Mouse (Mus musculus) forebrain, embryonic 16.5 days (tissue): ENCODE results near the gene Zfp446. TPM values are rescaled to one million over a fixed set of nuclear protein-coding genes. Genes with fewer than 3 reads are reported as not detected.

Experiments used
- ATAC-seq: fragments of 200-750 bp; cut with Nextera tagmentation; 2 replicates; pipeline ENCODE4 v1.8.0; 2017; ENCODE audit warnings: mild to moderate bottlenecking, moderate library complexity
- H3K27ac ChIP-seq: fragments of 300-500 bp; sonication (generic); 2 replicates; pipeline ENCODE4 v1.5.1; 2014; ENCODE audit warnings: low read length, control low read depth
- H3K27me3 ChIP-seq: fragments of 300-500 bp; sonication (generic); replicated peaks from 2 replicates; pipeline ENCODE4 v1.6.1; 2014; ENCODE audit warnings: low read length; ENCODE audit not compliant: control insufficient read depth, insufficient read depth
- H3K36me3 ChIP-seq: fragments of 300-500 bp; sonication (generic); 2 replicates; pipeline ENCODE4 v1.6.1; 2014; ENCODE audit not compliant: control insufficient read depth, insufficient read depth
- H3K4me1 ChIP-seq: fragments of 300-500 bp; sonication (generic); replicated peaks from 2 replicates; pipeline ENCODE4 v1.6.1; 2014; ENCODE audit warnings: low read length; ENCODE audit not compliant: control insufficient read depth, insufficient read depth
- H3K4me2 ChIP-seq: fragments of 300-500 bp; sonication (generic); 2 replicates; pipeline ENCODE4 v1.6.1; 2014; ENCODE audit warnings: mild to moderate bottlenecking, low read length, control low read depth
- H3K4me3 ChIP-seq: fragments of 300-500 bp; sonication (generic); replicated peaks from 2 replicates; pipeline ENCODE4 v1.5.1; 2014; ENCODE audit warnings: mild to moderate bottlenecking, low read length, control low read depth
- H3K9ac ChIP-seq: fragments of 300-500 bp; sonication (generic); replicated peaks from 2 replicates; pipeline ENCODE4 v1.6.1; 2014; ENCODE audit warnings: low read depth, low read length, control low read depth
- H3K9me3 ChIP-seq: fragments of 300-500 bp; sonication (generic); 2 replicates; pipeline ENCODE4 v1.6.1; 2016; ENCODE audit warnings: low read length; ENCODE audit not compliant: control insufficient read depth
- WGBS: fragments of 180-500 bp; shearing (Covaris S2); extraction: QIAGEN DNeasy Blood & Tissue Kit; methylation state at CpG from one replicate; pipeline ENCODE4 v1.1.7; 2014; 5-methylcytosine and 5-hydroxymethylcytosine counted together
- polyA plus RNA-seq: library from polyadenylated mRNA; unstranded; fragments of >200 nt; fragmentation: Nextera tagmentation; extraction: Ambion mirVana; gene quantifications from 2 replicates; pipeline ENCODE4 v1.2.1, GENCODE M21; 2015

Gene Zfp446
- polyA plus RNA-seq, 1 experiment from 2014 or later = 13.0 TPM

DNA sequence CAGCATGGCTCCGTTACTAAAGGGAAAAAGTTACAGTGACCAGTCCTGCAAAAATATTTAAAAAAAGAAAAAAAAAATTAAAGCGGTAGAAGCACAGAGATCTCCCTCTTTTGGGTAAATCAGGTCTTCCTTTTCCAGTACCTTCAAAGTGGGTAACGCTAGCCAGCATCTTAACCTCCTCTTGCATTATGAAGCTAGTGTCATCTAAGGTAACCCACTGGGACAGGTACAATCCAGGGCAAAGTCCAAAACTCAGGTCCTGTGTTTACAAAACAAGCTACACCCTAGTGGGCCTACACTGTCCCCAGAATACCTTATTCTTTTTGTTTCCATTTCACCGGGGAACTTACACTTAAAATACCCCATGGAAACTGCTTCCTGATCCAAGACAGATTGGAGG lies 36.0 kb downstream of the Zfp446 start:
- 60% methylated on average over 4 of the region's 4 CpGs for WGBS
- no peak overlapping the region for H3K4me3 ChIP-seq
- H3K4me1 ChIP-seq = peaks cover 10% of the 10 kb centered on the region
- no peaks in the 10 kb centered on the region for H3K27me3 ChIP-seq
- no peak overlapping the region for H3K27ac ChIP-seq
- no peaks in the 10 kb centered on the region for H3K36me3 ChIP-seq
- no peak for ATAC-seq
- no peak overlapping the region for H3K4me2 ChIP-seq
- no peak overlapping the region for H3K9ac ChIP-seq
- H3K9me3 ChIP-seq = no peaks in the 10 kb centered on the region

DNA sequence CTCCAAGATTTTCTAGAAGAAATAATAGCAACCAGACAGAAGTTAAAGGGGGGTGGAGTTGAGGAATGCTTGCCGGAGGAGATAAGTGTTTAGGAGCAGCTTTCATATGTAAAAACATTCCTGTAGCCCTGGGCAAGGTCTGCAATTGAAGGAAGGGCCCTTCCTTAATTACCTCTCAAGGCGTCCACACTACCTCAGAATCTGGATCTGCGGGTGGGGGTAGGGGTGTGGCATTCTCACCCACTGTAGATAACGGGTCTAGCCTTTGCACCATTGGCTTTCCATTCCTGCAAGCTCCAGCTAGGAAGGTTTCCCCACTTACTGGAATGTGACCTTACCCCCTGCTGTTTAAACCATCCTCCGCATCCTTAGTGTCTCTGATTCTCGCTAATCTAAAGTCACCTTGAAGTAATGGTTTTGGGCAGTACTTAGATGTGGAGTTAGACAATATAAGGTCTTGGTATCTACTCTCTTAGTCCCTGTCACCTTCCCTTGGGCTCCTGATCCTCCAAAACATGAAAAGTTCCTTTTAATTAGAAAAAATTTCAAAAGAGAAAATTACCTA lies 36.7 kb downstream of the Zfp446 start:
- H3K9me3 ChIP-seq = no peaks in the 10 kb centered on the region
- 46% methylated on average over 6 of the region's 6 CpGs for WGBS
- H3K27ac ChIP-seq = no peak overlapping the region
- H3K4me1 ChIP-seq = peaks cover 7% of the 10 kb centered on the region
- no peak overlapping the region for H3K4me3 ChIP-seq
- H3K36me3 ChIP-seq = no peaks in the 10 kb centered on the region
- ATAC-seq = no peak
- H3K9ac ChIP-seq = no peak overlapping the region
- no peak overlapping the region for H3K4me2 ChIP-seq
- H3K27me3 ChIP-seq = no peaks in the 10 kb centered on the region

DNA sequence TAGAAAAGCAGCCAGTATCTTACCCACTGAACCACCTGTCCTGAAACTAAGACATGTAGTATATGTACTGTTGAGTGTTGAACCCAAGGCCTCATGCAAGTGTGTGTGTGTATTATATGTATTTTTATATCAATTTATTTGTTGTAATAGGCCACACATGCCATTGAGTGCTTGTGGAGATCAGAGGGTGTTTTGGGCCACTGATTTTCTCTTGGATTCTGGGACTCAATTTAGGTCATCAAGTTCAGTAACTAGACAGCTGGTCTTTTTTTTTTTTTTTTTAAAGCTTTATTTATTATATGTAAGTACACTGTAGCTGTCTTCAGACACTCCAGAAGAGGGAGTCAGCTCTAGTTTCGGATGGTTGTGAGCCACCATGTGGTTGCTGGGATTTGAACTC lies 37.6 kb downstream of the Zfp446 start:
- Histone ChIP-seq H3K4me2 (no peak overlapping the region), H3K27ac (no peak overlapping the region), H3K36me3 (no peaks in the 10 kb centered on the region), H3K4me1 (peaks cover 5% of the 10 kb centered on the region), H3K4me3 (no peak overlapping the region), H3K27me3 (no peaks in the 10 kb centered on the region), H3K9ac (no peak overlapping the region), H3K9me3 (no peaks in the 10 kb centered on the region)
- 91% methylated on average over 1 of the region's 1 CpGs for WGBS
- no peak for ATAC-seq

DNA sequence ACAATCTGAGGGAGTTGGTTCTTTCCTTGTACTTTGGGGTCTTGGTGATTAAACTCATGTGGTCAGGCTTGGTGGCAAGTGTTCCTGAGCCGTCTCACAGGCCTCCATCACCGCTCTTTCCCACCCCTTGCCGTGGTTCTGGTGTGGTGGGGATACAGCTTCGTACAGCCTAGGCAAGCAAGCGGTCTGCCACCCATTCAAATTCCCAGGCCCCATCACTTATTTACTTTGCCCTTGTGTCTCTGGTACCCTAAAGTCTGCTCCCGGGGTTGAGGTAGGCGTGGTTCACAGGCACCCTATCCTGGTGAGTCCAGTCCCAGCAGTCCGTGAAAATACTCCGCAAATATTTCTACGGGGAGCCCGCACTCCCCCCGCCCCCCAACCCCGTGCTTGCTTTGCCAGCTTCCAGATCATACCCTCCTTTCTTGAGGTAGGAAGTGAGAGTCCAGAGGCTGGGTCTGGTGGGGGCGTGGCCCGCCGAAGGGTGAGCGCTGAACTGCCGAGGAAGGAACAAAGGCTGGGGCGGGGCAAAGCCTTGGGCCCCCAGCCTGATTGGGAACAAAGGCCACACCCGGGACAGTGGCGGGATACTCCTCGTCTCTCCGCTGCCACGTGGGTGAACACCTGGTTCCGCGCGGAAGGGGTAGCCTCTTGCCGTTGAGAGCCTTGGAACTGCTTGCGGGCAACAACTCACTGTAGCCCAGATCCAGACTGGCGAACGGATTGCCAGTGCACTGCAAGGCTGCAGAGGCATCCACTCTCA lies 45.3 kb downstream of the Zfp446 start:
- peak overlapping the region; percentile 52 for H3K9ac ChIP-seq
- peaks cover 18% of the 10 kb centered on the region for H3K36me3 ChIP-seq
- 4% methylated on average over 31 of the region's 31 CpGs for WGBS
- peak overlapping the region; percentile 97 for H3K4me2 ChIP-seq
- ATAC-seq = peak; percentile 16
- peaks cover 28% of the 10 kb centered on the region for H3K4me1 ChIP-seq
- peak overlapping the region; percentile 100 for H3K27ac ChIP-seq
- H3K27me3 ChIP-seq = no peaks in the 10 kb centered on the region
- no peaks in the 10 kb centered on the region for H3K9me3 ChIP-seq
- peak overlapping the region; percentile 90 for H3K4me3 ChIP-seq

DNA sequence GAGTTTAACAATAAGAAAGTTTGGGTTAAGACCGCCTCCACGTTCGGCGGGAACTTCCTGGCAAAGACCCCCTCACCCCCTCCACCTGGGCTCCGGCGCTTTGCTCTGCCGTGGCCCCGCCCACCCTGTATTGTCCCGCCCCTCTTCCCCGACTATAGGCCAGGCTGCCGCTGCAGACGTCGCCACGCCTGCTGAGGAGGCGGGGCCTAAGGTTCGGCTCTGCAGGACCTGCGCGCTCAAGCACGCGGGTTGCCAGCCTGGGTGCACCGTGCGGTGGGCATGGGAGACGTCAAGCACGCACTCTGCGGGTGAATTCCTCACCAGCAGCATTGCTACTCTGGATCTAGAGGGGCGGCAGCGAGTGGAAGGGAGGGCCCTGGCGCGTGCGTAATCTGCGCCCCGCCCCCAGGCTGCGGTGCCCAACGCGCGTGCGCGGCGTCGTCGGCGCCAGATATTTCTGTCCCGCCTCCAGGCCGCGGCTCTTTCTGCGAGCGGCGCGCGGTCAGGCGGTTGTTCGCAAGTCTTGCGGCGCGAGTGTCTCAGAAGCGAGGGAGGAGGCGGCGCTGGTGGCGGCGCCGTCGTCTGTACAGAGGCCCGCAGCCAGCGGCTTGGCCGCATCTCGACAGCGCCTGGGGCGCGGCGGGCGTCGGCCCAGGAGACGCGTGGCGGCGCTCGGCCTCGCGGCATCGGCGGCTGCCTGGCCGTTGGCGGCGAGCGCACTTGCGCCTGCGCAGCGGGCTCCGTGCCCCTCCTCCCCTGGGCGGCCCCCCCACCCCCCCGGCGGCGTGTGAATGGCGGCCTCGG lies 46.5 kb downstream of the Zfp446 start:
- Histone ChIP-seq H3K36me3 (peaks cover 30% of the 10 kb centered on the region), H3K27me3 (no peaks in the 10 kb centered on the region), H3K9ac (peak overlapping the region; percentile 90), H3K27ac (peak overlapping the region; percentile 100), H3K4me3 (peak overlapping the region; percentile 90), H3K9me3 (no peaks in the 10 kb centered on the region), H3K4me1 (peaks cover 28% of the 10 kb centered on the region), H3K4me2 (peak overlapping the region; percentile 97)
- WGBS = under 1% methylated on average over 92 of the region's 95 CpGs
- ATAC-seq = peak; percentile 89

DNA sequence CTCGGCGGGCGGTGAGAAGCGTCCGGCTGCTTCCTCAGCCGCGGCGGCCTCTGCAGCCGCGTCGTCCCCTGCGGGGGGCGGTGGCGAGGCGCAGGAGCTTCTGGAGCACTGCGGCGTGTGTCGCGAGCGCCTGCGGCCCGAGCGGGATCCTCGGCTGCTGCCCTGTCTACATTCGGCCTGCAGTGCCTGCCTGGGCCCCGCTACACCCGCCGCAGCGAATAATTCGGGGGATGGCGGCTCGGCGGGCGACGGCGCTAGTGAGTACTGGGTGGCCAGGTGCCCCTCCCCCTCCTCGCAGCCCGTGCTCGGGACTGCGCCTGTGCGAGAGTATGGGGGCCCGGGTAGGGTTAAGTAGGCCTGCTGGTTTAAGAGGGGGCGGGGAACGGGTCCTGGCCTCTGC lies 47.2 kb downstream of the Zfp446 start:
- Histone ChIP-seq H3K27me3 (no peaks in the 10 kb centered on the region), H3K9me3 (no peaks in the 10 kb centered on the region), H3K9ac (peak overlapping the region; percentile 90), H3K27ac (peak overlapping the region; percentile 100), H3K36me3 (peaks cover 37% of the 10 kb centered on the region), H3K4me1 (peaks cover 28% of the 10 kb centered on the region), H3K4me2 (peak overlapping the region; percentile 97), H3K4me3 (peak overlapping the region; percentile 90)
- peak; percentile 54 for ATAC-seq
- WGBS = 0% methylated on average over 39 of the region's 44 CpGs

DNA sequence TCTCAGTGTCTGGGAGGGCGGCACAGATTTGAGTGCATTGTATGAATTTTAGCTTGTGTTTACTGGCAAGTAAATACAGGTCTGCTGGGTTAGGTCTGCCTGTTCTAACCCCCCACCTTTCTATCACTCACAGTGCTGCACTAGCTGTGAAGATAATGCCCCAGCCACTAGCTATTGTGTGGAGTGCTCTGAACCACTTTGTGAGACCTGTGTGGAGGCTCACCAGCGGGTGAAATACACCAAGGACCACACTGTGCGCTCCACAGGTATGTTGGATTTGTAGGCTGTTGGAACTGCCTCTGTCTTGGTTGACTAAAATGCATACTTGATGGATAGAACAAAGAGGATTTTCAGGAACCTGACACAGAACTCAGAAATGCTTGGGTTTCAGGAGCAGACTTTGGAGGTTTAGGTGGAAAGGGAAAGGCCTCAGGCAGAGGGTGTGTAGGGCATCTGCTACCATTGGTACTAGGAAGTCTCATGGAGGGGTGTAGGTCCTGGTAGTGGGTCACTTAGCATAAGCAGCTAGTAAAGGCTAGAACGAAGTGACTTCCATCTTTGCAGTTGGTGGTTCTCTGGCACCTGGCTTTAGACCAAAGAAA lies 48.0 kb downstream of the Zfp446 start:
- 29% methylated on average over 4 of the region's 4 CpGs for WGBS
- H3K27me3 ChIP-seq = no peaks in the 10 kb centered on the region
- H3K4me2 ChIP-seq = peak overlapping the region; percentile 97
- no peaks in the 10 kb centered on the region for H3K9me3 ChIP-seq
- H3K27ac ChIP-seq = no peak overlapping the region
- peaks cover 45% of the 10 kb centered on the region for H3K36me3 ChIP-seq
- ATAC-seq = no peak
- H3K4me1 ChIP-seq = peaks cover 28% of the 10 kb centered on the region
- peak overlapping the region; percentile 90 for H3K9ac ChIP-seq
- peak overlapping the region; percentile 90 for H3K4me3 ChIP-seq

DNA sequence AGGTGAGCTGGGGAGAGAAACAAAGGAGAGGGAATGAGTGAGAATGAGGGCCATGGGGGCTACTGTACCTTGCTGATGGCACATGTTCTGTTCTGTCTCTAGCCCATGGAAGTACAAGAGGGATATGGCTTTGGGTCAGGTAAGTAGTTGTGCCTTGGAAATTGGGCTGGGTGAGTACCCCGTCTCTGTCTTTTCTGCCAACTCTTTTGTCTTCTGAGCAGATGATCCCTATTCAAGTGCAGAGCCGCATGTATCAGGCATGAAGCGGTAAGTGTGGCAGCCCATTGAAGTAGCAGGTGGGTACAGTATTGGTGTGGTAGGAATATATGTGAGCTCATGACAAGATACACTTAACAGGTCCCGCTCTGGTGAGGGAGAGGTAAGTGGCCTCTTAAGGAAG lies 51.3 kb downstream of the Zfp446 start:
- Histone ChIP-seq H3K9me3 (no peaks in the 10 kb centered on the region), H3K27me3 (no peaks in the 10 kb centered on the region), H3K36me3 (peaks cover 57% of the 10 kb centered on the region), H3K27ac (no peak overlapping the region), H3K9ac (no peak overlapping the region), H3K4me1 (peaks cover 28% of the 10 kb centered on the region), H3K4me3 (no peak overlapping the region), H3K4me2 (no peak overlapping the region)
- 81% methylated on average over 4 of the region's 4 CpGs for WGBS
- no peak for ATAC-seq

DNA sequence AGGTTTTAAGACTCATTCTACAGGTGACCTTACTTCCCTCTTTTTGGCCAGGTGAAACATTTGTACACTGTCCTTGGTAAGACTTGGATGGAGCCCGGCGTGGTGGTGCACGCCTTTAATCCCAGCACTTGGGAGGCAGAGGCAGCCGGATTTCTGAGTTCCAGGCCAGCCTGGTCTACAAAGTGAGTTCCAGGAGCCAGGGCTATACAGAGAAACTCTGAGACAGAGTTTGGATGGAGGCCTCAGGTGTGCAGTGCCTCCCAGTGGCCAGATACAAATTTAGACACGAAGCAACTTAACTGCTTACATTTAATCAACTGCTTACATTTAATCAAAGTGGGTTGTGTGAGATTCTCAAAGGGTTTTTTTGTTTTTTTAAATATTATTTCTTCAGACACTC lies 53.4 kb downstream of the Zfp446 start:
- no peaks in the 10 kb centered on the region for H3K27me3 ChIP-seq
- 76% methylated on average over 5 of the region's 5 CpGs for WGBS
- no peaks in the 10 kb centered on the region for H3K9me3 ChIP-seq
- no peak overlapping the region for H3K4me3 ChIP-seq
- no peak overlapping the region for H3K4me2 ChIP-seq
- no peak overlapping the region for H3K27ac ChIP-seq
- no peak for ATAC-seq
- H3K36me3 ChIP-seq = peaks cover 67% of the 10 kb centered on the region
- H3K9ac ChIP-seq = no peak overlapping the region
- peaks cover 29% of the 10 kb centered on the region for H3K4me1 ChIP-seq
